Mouse (Mus musculus) midbrain, embryonic 12.5 days (tissue): Measurements from ENCODE around the gene Csf2rb. TPM values are rescaled to one million over a fixed set of nuclear protein-coding genes. Genes with fewer than 3 reads are reported as not detected.

ENCODE experiments used
- ATAC-seq: fragments of 200-750 bp; cut with Nextera tagmentation; 2 replicates; pipeline ENCODE4 v1.8.0; 2017; ENCODE audit warnings: low read depth, moderate TSS enrichment, moderate library complexity; ENCODE audit not compliant: low FRiP score
- H3K27ac ChIP-seq: fragments of 300-500 bp; sonication (generic); replicated peaks from 2 replicates; pipeline ENCODE4 v1.5.1; 2016; ENCODE audit warnings: mild to moderate bottlenecking
- H3K27me3 ChIP-seq: fragments of 300-500 bp; sonication (generic); 2 replicates; pipeline ENCODE4 v1.6.1; 2016; ENCODE audit warnings: mild to moderate bottlenecking
- H3K36me3 ChIP-seq: fragments of 300-500 bp; sonication (generic); 2 replicates; pipeline ENCODE4 v1.6.1; 2016
- H3K4me1 ChIP-seq: fragments of 300-500 bp; sonication (generic); 2 replicates; pipeline ENCODE4 v1.6.1; 2016
- H3K4me2 ChIP-seq: fragments of 300-500 bp; sonication (generic); replicated peaks from 2 replicates; pipeline ENCODE4 v1.6.1; 2016; ENCODE audit warnings: mild to moderate bottlenecking, moderate library complexity
- H3K4me3 ChIP-seq: fragments of 300-500 bp; sonication (generic); 2 replicates; pipeline ENCODE4 v1.5.1; 2016; ENCODE audit warnings: mild to moderate bottlenecking
- H3K9ac ChIP-seq: fragments of 300-500 bp; sonication (generic); replicated peaks from 2 replicates; pipeline ENCODE4 v1.6.1; 2016; ENCODE audit warnings: mild to moderate bottlenecking, moderate library complexity
- H3K9me3 ChIP-seq: fragments of 300-500 bp; sonication (generic); 2 replicates; pipeline ENCODE4 v1.6.1; 2016; ENCODE audit warnings: mild to moderate bottlenecking
- WGBS: fragments of 180-500 bp; shearing (Covaris S2); methylation state at CpG from one replicate; pipeline ENCODE4 v1.1.7; 2016; 5-methylcytosine and 5-hydroxymethylcytosine counted together
- microRNA-seq: library from miRNA; unstranded; fragments of <30 nt; microRNA quantifications from one replicate; pipeline ENCODE4, GENCODE M21; 2017
- polyA plus RNA-seq: library from polyadenylated mRNA; unstranded; fragments of >200 nt; fragmentation: Nextera tagmentation; extraction: Ambion mirVana; gene quantifications from 2 replicates; pipeline ENCODE4 v1.2.1, GENCODE M21; 2016

Csf2rb gene
- polyA plus RNA-seq, 1 experiment from 2014 or later = 0.97 TPM

DNA sequence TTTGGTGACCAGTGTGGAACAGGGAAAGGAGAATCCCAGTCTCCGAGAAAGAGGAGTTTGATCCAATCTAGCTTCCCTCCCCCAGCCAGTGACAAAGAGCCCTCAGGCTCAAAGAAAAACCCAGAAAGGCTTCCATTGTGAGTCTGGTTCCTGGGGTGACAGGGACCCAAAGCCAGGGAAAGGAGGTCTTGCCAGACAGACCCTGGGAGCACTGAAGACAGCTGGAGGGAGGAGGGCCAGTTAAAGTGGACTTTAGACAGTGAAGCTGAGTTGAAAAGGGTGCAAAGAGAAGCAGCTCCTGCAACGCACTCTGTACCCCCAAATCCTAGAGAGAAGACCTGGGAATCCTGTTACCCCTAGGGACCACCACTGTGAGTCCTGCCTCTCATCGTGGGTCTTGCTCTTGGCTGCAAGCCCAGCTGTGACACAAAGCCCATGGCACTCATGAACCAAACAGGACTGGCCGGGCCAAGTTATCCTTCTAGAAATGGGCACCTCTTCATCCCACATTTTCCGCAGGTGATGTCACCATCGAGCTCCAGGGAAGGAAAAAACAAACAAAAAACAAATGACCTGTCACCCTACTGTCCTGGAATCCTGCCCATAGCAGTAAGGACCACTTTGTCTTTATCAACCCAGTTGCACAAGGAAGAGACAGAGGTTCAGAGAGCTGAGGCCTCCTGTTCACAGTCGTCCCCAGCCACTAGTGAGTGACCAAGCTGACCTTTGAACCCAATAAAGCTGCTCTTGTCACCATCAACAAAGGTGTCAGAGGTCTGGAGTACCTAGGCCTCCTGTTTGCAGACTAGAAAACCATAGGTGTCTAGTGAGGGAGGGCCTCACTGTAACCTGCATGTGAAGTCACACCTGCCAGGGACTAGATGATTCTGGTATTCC, 58.9 kb downstream of the Csf2rb start:
- 83% methylated on average over 7 of the region's 7 CpGs for WGBS
- Histone ChIP-seq H3K4me2 (no peak overlapping the region), H3K4me1 (no peaks in the 10 kb centered on the region), H3K9ac (no peak overlapping the region), H3K27ac (no peak overlapping the region), H3K27me3 (0 out of 2 replicates have a peak, but pooled peaks cover 6% of the 10 kb centered on the region), H3K36me3 (no peaks in the 10 kb centered on the region), H3K4me3 (no peak overlapping the region), H3K9me3 (no peaks in the 10 kb centered on the region)
- no peak for ATAC-seq

DNA sequence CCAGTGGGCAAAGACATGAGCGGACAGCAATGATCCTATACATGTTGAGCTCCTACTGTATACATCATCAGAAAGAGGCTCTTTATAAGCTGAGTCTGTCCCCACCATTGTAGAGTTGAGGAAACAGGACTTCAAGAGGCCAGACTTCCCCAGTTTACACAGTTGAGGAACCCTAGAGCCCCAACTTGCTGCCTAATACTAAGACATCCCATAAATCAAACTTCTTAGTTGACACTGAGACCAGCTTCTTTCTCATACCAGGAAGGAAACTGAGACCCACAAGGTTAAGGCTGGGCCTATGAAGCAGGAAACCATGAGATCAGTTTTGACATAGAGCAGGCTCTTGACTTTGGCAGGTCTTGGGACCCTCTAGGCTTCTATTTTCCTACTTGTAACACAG, 60.0 kb downstream of the Csf2rb start:
- no peak for ATAC-seq
- no peaks in the 10 kb centered on the region for H3K4me1 ChIP-seq
- no peaks in the 10 kb centered on the region for H3K9me3 ChIP-seq
- no peak overlapping the region for H3K27ac ChIP-seq
- no peaks in the 10 kb centered on the region for H3K36me3 ChIP-seq
- H3K4me3 ChIP-seq = no peak overlapping the region
- no peak overlapping the region for H3K9ac ChIP-seq
- no peak overlapping the region for H3K4me2 ChIP-seq
- WGBS = 82% methylated on average over 1 of the region's 1 CpGs
- 0 out of 2 replicates have a peak, but pooled peaks cover 6% of the 10 kb centered on the region for H3K27me3 ChIP-seq

DNA sequence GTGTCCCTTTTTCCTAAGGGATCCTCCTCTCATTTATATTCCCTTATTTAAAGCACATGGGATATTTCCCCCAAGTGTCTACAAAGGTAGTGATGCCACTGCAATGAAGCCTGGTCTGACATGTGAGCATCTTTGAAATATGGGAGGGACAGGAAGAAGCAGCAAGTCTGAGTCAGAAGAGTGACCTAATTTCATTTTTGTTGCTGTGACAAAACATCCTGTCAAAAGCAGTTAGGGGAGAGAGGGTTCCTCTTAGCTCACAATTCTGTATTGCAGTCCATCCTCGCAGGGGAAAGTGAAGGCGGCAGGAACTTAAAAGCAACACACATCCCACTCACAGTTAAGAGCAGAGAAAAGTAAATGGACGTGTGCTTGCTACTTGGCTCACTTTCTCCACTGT, 65.3 kb downstream of the Csf2rb start:
- 82% methylated on average over 3 of the region's 3 CpGs for WGBS
- Histone ChIP-seq H3K27me3 (no peaks in the 10 kb centered on the region), H3K27ac (no peak overlapping the region), H3K4me3 (no peak overlapping the region), H3K36me3 (no peaks in the 10 kb centered on the region), H3K9ac (no peak overlapping the region), H3K4me2 (no peak overlapping the region), H3K4me1 (no peaks in the 10 kb centered on the region), H3K9me3 (no peaks in the 10 kb centered on the region)
- ATAC-seq = no peak

DNA sequence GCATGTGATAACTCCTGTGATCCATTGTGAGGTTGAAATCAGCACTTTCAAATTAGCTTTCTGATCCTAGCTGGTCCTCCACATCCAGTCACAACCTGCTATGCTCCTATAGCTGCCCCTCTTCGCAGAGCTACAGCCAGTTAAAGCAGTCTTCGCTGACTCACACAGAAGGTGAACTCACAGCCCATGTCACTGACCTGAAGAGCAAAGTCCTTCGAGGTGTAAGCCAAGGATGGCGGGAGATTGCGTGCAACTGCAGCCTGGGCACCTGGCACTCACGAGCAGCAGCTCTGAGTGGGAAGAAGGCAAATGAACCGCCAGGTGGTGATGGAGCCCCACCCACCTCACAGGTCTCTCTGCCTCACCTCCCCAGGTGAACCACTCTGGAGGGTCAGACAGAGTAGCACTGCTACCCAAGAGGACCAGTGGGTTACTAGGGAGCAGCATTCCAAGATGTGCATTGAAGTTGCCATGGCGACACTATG, 70.0 kb downstream of the Csf2rb start, which contains the start of gene Tex33:
Gene Tex33, minus strand, starts transcription at position 435 of the 485 bp plus-strand sequence.
- ATAC-seq = no peak
- no peaks in the 10 kb centered on the region for H3K36me3 ChIP-seq
- no peak within 1 kb of the TSS for H3K27ac ChIP-seq
- H3K9ac ChIP-seq = no peak within 1 kb of the TSS
- H3K27me3 ChIP-seq = no peaks in the 10 kb centered on the region
- WGBS = 84% methylated on average over 8 of the region's 8 CpGs
- no peak within 1 kb of the TSS for H3K4me3 ChIP-seq
- no peaks in the 10 kb centered on the region for H3K4me1 ChIP-seq
- H3K4me2 ChIP-seq = no peak within 1 kb of the TSS
- no peaks in the 10 kb centered on the region for H3K9me3 ChIP-seq

DNA sequence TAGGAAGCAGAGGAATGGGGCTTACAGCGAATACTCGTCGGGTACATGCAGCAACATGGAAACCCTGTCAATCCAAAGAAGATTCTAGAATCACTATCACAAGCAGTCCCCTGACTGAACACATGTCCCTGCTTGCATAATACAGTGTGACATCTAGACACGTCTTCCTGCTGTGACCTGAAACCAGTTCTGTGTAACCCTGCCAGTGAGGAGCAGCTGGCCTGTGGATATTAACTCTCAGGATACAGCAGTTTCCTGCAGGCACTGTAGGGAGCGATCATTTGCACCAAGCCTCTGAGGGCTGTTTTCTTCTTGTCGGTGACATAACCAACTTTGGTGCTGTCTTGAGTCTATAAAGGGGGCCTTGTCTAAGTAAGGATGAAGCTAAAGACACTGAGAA, 75.8 kb downstream of the Csf2rb start:
- ATAC-seq = no peak
- no peaks in the 10 kb centered on the region for H3K36me3 ChIP-seq
- no peak overlapping the region for H3K9ac ChIP-seq
- peaks cover 16% of the 10 kb centered on the region for H3K4me1 ChIP-seq
- H3K9me3 ChIP-seq = no peaks in the 10 kb centered on the region
- WGBS = 82% methylated on average over 6 of the region's 6 CpGs
- no peak overlapping the region for H3K4me3 ChIP-seq
- no peak overlapping the region for H3K4me2 ChIP-seq
- no peak overlapping the region for H3K27ac ChIP-seq
- H3K27me3 ChIP-seq = peaks cover 8% of the 10 kb centered on the region; the same call in 1 of the 2 replicates

DNA sequence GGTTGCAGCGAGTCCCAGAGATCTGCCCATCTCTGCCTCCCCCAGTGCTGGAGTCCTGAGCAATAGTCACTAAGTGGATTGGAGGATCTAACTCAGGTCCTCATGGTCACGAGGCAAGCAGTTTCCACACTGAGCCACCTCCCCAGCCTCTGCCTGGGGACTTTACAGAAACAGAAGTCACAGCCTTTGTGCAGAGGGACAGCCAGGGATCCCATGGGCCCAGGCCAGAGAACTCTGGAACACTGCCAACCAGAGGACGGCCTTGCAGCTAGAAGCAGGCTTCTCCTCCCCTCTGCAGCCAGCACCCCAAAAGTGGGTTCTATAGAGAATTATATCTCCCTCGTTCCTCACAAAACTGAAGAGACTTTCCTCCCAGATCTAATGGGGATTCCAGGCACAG, 76.4 kb downstream of the Csf2rb start:
- Histone ChIP-seq H3K4me3 (no peak overlapping the region), H3K4me2 (no peak overlapping the region), H3K9me3 (no peaks in the 10 kb centered on the region), H3K36me3 (no peaks in the 10 kb centered on the region), H3K9ac (no peak overlapping the region), H3K27ac (no peak overlapping the region), H3K27me3 (peaks cover 8% of the 10 kb centered on the region; the same call in 1 of the 2 replicates), H3K4me1 (peaks cover 18% of the 10 kb centered on the region)
- WGBS = 79% methylated on average over 4 of the region's 4 CpGs
- no peak for ATAC-seq

DNA sequence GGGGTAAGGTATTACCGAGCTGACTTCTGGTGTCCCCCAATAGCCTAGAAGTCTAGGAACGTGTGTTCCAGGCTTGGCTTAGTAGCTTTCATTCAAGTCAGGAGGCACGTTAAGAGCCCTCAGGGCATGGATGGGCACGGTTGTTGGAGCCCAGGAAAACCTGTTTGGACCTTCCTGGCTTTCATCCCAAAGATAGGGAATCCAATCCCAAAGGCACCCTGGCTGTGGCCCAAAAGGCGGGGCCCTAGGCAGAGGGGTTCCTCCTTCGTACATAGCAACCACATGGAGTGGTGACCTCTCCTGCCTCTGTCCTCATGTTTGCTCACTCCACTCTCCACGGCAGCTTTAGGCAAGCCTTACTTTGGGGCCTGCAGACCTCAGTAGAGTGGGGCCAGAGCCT, 76.9 kb downstream of the Csf2rb start:
- Histone ChIP-seq H3K9ac (no peak overlapping the region), H3K4me3 (no peak overlapping the region), H3K4me1 (peaks cover 23% of the 10 kb centered on the region), H3K36me3 (no peaks in the 10 kb centered on the region), H3K27ac (no peak overlapping the region), H3K9me3 (no peaks in the 10 kb centered on the region), H3K27me3 (peaks cover 9% of the 10 kb centered on the region; the same call in 1 of the 2 replicates), H3K4me2 (no peak overlapping the region)
- WGBS = 86% methylated on average over 7 of the region's 7 CpGs
- ATAC-seq = no peak

DNA sequence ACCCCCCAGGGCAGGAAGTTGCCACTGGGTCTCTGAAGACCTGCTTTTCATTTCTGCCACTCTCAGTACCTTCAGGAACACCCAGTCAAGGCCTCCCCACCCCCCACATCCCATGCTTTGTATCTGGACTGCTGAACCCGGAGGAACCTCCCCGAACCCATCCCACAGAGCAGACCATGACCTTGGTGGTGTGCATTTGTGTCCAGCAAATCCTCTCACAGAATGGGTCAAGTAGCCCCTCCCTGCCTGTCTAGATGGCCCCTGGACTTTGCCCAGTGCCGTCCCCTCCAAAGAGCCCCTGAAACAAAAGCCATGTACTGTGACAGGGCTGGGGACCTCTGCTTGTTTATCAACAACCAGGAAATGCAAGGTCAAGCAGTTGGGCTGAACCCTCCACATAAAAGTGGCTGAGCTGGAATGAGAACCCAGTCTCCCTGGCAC, 77.8 kb downstream of the Csf2rb start:
- no peaks in the 10 kb centered on the region for H3K9me3 ChIP-seq
- H3K27ac ChIP-seq = no peak overlapping the region
- H3K4me1 ChIP-seq = peaks cover 29% of the 10 kb centered on the region
- no peak for ATAC-seq
- H3K27me3 ChIP-seq = peaks cover 18% of the 10 kb centered on the region
- H3K4me3 ChIP-seq = no peak overlapping the region
- H3K4me2 ChIP-seq = no peak overlapping the region
- H3K9ac ChIP-seq = no peak overlapping the region
- 53% methylated on average over 3 of the region's 3 CpGs for WGBS
- no peaks in the 10 kb centered on the region for H3K36me3 ChIP-seq

Small RNA genes within 50 kb of the gene (microRNA-seq; reads per million reads assigned to microRNA genes)
- gene Mir7676-1 (not detected), gene Mir7676-2 (not detected)

Other genes starting within 250 kb of the Csf2rb start
- gene Cacng2, start 205.7 kb upstream of the Csf2rb start, polyA plus RNA-seq = 3.1 and 3.4 TPM in 2 replicates
- gene Ift27, start 151.6 kb upstream of the Csf2rb start, polyA plus RNA-seq = 114 and 120 TPM in 2 replicates
- gene Pvalb, start 119.4 kb upstream of the Csf2rb start, polyA plus RNA-seq = 0.38 TPM in 1 of 2 replicates, not detected in the other
- 3.7 and 4.6 TPM in 2 replicates for gene Ncf4, start 81.0 kb upstream of the Csf2rb start, polyA plus RNA-seq
- gene Csf2rb2, start 20.0 kb upstream of the Csf2rb start, polyA plus RNA-seq = 0.18 and 0.52 TPM in 2 replicates
- gene Tex33, start 70.2 kb downstream of the Csf2rb start, polyA plus RNA-seq = not detected in 2 replicates
- 4.9 and 5.5 TPM in 2 replicates for gene Tst, start 80.2 kb downstream of the Csf2rb start, polyA plus RNA-seq
- gene Mpst, start 80.7 kb downstream of the Csf2rb start, polyA plus RNA-seq = 2.0 and 2.1 TPM in 2 replicates
- 76.1 and 84.8 TPM in 2 replicates for gene Kctd17, start 102.8 kb downstream of the Csf2rb start, polyA plus RNA-seq
- gene Tmprss6, start 142.9 kb downstream of the Csf2rb start, polyA plus RNA-seq = 0.05 TPM in 1 of 2 replicates, not detected in the other
- gene Il2rb, start 169.5 kb downstream of the Csf2rb start, polyA plus RNA-seq = not detected in 2 replicates
- 8.2 and 9.0 TPM in 2 replicates for gene C1qtnf6, start 205.7 kb downstream of the Csf2rb start, polyA plus RNA-seq
- gene Sstr3, start 218.9 kb downstream of the Csf2rb start, polyA plus RNA-seq = 0.05 and 0.18 TPM in 2 replicates
- 4.5 and 6.9 TPM in 2 replicates for gene Rac2, start 247.0 kb downstream of the Csf2rb start, polyA plus RNA-seq